Mouse (Mus musculus) stomach, postnatal 0 days (tissue): ENCODE results near the gene Armc6.

Experiments used
- CTCF ChIP-seq: IDR thresholded peaks from 2 replicates; pipeline ENCODE4 v1.5.1; 2016; ENCODE audit warnings: antibody characterized with exemption, low read depth, mild to moderate bottlenecking, moderate library complexity
- EP300 ChIP-seq: optimal IDR thresholded peaks from 2 replicates; pipeline ENCODE3; 2016; ENCODE audit warnings: antibody characterized with exemption

DNA sequence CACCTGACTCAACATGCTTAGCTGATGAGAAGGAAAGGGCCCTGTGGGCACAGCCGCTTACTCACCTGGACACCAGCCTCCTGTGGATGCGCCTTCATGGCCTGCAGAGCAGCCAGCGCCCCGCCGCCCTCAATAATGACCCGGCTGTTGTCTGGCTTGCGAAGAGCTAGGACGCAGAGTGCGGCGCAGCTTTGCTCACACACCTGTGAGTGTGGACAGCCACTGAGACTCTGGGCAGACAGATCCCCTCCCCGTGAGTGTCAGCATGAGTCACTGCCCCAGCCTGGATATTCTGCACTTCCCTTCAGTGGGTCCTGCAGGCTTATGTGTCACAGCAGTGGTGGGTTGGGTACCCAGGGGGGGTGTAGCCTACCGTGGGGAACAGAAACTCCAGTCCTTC is 12.2 kb downstream of the Armc6 start:
- TF ChIP-seq CTCF (no peak), EP300 (no peak)
